Mouse (Mus musculus) WW6 (cell line): ENCODE measurements at regions not wholly inside any gene's neighbourhood (a gene's known extent, or its start where the extent isn't known, plus 50 kb on each side); places are given as distances from the start of the nearest gene placed in this dataset.
"Not testable (repeated sequence)": the region's sequence is repeated elsewhere in the genome, so short reads cannot be mapped to it uniquely, and the experiment has no call there.

Experiments
- DNase-seq: peaks from one replicate; pipeline ENCODE4 v3.0.0-alpha.2; 2013; ENCODE audit warnings: low read depth, low spot score

DNA sequence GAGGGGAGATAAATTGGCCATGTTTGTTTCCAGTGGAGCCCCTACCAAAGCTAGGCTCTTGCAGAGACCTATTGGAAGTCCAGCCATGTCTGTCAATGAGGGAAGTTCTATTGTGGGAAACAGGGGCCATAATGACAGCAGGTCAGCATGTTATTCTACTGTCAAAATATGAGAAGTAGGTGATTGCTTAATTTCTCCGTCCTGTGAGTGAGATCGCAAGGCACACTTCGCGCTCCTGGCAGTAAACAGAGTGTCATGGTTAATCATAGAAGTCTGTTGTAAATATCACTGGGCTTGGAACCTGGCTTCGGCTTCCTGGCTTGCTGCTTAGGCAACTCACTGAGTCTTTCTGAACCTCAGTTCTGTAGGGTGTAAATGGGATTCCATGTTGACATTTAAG lies 72.5 kb upstream of the Ccdc122 start:
- DNase-seq: no peak

DNA sequence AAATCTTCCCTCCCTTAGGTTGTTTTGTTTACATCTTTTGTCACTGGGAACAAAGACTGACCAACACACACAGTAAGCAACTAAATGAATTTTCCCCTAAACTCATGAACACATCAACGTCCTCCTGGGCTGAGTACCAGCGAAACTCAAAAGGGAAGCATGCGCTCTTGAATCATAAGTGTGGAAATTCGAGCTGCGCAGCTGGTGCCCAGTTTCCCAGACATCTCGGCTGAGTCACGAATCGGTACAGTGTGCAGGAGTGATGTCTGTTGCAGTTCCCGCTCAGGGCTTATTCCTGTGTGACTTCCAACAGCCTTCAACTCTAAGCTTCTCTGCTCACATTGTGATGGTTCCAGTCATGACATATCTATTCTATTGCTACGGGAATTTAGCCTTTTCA lies 77.7 kb upstream of the Ccdc122 start:
- DNase-seq: no peak

- no peak for DNase-seq
These were observed 79.4 kb upstream of the Ccdc122 start for GRCm38 (mm10) chr14:76957136-76957535.

DNA sequence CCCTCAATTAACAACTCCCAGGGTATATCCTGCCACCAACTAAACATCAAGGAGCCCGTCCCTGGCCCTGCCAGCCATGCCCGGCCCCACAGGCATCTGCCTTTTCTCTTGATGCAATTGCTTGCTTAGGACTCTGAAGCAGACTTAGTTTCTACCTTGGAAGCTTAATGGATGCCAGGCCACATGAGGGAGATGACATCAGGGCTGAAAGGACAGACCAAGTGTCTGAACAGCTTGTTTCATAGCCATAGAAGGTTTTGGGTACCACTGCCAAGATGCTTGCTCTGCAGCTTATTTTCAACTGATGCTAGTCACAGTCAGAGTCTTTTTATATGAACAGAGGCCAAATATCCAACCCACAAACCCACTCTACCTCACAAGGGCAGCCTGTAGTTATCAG lies 83.4 kb upstream of the Ccdc122 start:
- DNase-seq: no peak

DNA sequence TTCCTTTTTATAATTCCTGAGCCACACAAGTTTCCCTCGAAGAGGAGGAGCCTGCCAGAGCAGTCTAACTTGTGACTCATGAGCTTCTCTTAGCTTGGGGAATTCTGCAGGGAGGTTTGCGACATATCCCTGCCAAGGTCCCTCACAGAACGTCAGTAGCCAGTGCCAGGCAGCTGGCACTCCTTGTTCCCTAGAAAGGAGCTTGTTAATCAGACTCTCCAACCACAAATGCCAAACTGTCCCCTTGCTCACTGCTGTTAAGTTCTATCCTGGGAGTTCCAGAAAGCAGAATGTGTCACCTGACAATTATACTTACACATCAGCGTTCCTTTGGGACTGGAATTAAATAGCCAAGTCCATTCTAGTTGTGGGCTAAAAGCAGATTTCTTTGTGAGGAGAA lies 85.1 kb upstream of the Ccdc122 start:
- no peak for DNase-seq

DNA sequence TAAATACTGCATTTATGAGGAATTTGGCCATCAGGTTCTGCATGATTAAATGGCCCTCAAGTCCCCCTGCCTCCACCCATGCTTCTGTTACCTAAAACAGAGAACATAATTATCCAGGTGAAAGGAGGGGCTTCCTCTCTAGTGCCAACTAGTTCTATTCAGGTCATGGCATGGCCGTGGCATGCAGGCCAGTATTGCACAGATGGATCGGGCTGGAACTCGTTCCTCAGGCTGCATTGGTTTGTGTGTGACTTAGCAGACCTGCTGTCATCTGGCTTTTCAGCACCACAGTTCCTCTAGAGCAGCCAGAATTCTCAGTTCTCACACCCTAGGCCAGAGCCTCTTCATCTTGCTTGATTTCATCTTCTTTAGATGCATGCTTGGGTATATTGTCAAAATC lies 87.2 kb upstream of the Ccdc122 start:
- DNase-seq: no peak

- DNase-seq: no peak
These were observed 87.6 kb upstream of the Ccdc122 start for GRCm38 (mm10) chr14:76948948-76949347.

DNA sequence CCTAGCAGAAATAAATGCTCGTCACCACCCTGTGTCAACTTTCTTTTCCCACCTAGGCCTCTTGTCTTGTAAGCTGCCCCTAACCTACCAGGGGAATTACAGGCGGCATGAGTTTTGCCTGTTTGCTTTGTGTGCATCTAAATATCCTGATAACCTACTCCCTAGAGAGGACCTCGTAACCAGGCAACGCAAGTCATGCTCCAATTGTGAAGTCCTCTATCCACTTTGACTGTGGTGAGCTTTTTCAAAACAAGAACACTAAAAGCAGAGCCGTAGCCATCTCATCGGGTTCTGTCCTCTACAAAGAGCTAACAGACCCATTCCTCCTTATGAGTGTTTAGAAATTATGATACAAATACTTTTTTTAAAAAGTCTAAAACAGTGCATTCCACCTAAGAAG lies 88.1 kb upstream of the Ccdc122 start:
- no peak for DNase-seq

DNA sequence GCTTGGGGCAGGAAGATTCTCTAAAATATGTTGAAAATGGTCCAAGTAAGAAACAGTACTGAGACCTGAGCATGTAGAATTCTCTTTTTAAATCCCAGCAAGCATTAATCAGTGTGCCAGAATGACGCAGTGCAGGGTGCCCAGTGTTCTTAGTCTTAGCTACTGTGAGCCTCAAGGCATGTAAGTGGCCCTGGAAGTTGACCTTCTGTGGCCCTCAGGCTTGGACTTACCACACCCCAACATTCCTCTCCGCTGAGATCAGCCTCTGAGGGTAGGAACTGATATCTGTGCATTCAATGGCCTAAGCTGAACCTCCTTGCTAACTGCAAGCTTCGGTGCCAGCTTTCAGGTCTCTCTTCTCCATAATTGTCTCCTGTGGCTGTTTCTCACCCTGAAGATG lies 89.4 kb upstream of the Ccdc122 start:
- DNase-seq: no peak

DNA sequence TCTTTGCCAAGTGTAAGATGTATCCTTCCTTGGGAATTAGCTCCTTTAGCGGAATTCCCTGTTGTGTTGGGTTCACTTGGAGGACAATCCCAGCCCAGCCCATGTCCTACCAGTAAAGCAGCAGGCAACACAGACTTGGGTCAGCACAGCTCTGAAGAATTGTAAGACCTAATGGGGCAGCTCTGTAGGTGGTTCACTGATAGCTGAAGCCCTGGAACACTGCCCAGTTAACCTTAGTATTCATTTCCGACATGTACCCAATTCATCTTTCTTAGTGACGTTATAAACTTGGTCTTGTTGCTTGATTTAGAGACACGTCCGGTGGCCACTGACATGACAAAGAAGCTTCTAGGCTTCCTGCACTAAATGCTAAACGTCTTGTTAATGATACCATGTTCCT lies 90.9 kb upstream of the Ccdc122 start:
- no peak for DNase-seq

GRCm38 (mm10) chr14:76941474-76942212 lies 94.9 kb upstream of the Ccdc122 start:
- DNase-seq: no peak

GRCm38 (mm10) chr14:76940507-76940906 lies 96.1 kb upstream of the Ccdc122 start:
- no peak for DNase-seq

GRCm38 (mm10) chr14:76936671-76937070 lies 99.9 kb upstream of the Ccdc122 start:
- DNase-seq: no peak

DNA sequence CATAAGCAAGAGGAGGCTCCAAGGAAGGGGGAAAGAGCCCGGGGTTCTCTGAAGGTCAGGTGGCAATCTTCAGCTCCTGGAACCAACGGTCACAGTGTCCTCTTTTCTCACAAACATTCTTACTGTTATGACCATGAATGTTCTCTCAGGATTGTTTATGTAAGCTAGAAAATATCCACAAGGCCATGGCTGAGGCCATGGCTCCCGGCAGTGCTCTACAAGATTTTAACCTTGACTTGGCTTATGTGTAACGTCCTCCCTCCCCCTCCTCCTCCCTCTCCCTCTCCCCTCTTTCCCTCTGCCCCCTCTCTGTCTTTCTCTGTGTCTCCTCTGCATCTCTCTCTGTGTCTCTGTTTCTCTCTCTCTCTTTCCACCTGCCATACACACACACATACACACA lies 100.5 kb upstream of the Ccdc122 start:
- DNase-seq: not testable (repeated sequence)

DNA sequence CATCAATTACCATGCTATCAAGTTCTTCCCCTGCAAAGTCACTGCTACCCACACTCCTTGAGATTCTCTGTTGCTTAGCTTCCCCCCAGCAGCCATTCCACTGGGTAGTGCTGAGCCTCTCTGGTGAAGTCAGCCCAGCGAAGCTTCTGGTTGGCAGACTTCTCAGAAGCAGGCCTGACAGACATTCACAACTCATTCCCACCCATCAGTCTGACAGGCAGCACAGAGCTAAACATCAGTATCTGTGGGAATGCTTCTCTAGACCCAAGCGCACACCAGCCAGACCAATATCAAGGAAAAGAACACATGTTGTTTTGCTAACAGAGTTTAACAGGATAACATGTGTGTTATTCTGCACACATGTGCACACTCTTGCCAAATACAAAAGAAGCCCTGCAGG lies 101.1 kb upstream of the Ccdc122 start:
- DNase-seq: no peak

DNA sequence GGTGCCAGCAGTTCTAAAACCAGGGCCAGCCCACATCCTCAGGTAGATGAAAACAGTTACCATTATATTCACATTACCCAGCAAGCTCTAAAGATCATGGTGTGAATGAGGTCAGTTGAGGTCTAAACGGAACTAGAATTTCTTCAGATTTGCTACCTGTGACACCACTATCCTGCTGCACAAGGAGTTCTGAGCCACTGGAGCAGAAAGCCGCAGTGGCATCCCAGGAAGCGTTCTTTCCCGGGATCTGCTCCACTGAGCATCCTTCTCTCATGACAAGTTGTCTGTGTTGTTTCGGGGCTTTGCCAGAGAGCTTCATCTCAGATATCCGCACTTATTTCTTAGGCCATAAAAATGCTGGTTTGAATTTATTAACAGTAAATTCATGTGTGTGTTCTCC lies 103.7 kb upstream of the Ccdc122 start:
- no peak for DNase-seq

GRCm38 (mm10) chr14:76931398-76931797 lies 105.2 kb upstream of the Ccdc122 start:
- DNase-seq: no peak

- DNase-seq: no peak
These were observed 107.0 kb upstream of the Ccdc122 start for GRCm38 (mm10) chr14:76929562-76929961.

DNA sequence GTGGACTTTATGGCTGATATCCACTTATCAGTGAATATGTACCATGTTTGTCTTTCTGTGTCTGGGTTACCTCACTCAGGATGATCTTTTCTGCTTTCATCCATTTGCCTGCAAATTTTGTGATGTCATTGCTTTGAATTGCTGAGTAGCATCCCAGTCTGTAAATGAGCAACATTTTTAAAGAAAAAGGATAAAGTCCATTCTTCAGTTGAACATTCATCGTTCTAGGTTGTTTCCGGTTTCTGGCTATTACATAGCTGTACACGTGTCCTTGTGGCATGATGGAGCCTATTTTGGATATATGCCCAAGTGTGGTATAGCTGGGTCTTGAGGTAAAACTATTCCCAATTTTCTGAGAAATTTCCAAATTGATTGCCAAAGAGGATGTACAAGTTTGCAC lies 107.9 kb upstream of the Ccdc122 start:
- DNase-seq: no peak

- no peak for DNase-seq
These were observed 109.2 kb upstream of the Ccdc122 start for GRCm38 (mm10) chr14:76927245-76927806.

DNA sequence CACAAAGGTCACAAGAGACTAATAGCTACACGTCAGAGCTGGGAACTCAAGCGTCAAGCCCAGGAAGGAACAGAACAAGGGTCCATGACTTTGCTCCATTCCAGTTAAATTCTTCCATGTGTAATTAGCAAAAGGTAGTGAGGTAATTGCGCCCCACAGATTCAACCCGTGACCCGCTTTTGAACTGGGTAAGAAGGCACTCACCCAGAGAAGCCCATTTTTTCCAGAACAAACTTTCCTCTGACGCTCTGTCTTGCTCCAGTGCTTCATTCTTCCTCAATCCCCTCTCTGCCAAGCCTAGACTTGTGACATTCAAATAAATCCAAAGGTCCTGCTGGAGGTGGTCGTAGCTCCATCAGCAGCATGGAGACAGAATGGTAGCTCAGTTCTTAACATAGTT lies 110.2 kb upstream of the Ccdc122 start:
- no peak for DNase-seq

GRCm38 (mm10) chr14:76922399-76922939 lies 114.1 kb upstream of the Ccdc122 start:
- DNase-seq: no peak

DNA sequence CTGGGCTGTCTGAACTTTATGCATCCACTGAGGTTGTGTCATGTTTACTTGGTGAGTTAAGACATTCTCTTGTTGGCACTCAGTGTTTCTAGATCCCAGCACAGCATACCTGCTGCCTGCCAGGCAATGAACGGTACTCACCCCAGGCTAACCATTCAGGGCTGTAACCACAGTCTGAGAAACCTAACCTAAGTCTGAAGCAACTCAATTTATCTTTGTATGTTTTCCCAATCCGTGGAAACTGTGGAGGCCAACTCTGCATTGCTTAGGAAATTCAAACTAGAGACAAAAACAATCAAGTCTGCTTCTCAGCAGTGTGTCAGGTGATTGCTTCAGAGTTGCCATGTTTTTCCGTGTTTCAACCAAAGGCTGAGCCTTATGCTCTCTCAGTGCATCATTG lies 118.5 kb upstream of the Ccdc122 start:
- DNase-seq: no peak
